Mouse (Mus musculus) cerebellum, adult 9-10 months (tissue): ENCODE measurements around the gene Jph3.

Experiments
- DNase-seq: peaks from one replicate; pipeline ENCODE4 v3.0.0; 2022

Jph3 gene

GRCm38 (mm10) chr8:121730646-121731045 lies 1.2 kb downstream of the Jph3 start:
- peak; percentile 71 for DNase-seq

GRCm38 (mm10) chr8:121731060-121731459 lies 1.6 kb downstream of the Jph3 start:
- DNase-seq: no peak

GRCm38 (mm10) chr8:121731471-121732333 lies 2.3 kb downstream of the Jph3 start:
- DNase-seq: peak; percentile 92

- no peak for DNase-seq
Observed at GRCm38 (mm10) chr8:121732334-121732665, 2.9 kb downstream of the Jph3 start.

- no peak for DNase-seq
Observed at GRCm38 (mm10) chr8:121734262-121734661, 4.8 kb downstream of the Jph3 start.

- DNase-seq: no peak
Observed at GRCm38 (mm10) chr8:121736236-121736635, 6.8 kb downstream of the Jph3 start.

GRCm38 (mm10) chr8:121740721-121741120 lies 11.3 kb downstream of the Jph3 start:
- DNase-seq: no peak

- DNase-seq: peak; percentile 92
Observed at GRCm38 (mm10) chr8:121749501-121749900, 20.1 kb downstream of the Jph3 start.

GRCm38 (mm10) chr8:121750512-121750911 lies 21.1 kb downstream of the Jph3 start:
- DNase-seq: peak; percentile 76

GRCm38 (mm10) chr8:121751407-121751806 lies 22.0 kb downstream of the Jph3 start:
- peak; percentile 74 for DNase-seq

GRCm38 (mm10) chr8:121758470-121758869 lies 29.0 kb downstream of the Jph3 start:
- DNase-seq: no peak

- DNase-seq: peak; percentile 63
Observed at GRCm38 (mm10) chr8:121760484-121760883, 31.1 kb downstream of the Jph3 start.

GRCm38 (mm10) chr8:121761480-121761879 lies 32.1 kb downstream of the Jph3 start:
- DNase-seq: no peak

- DNase-seq: no peak
Observed at GRCm38 (mm10) chr8:121762999-121763699, 33.7 kb downstream of the Jph3 start.

- DNase-seq: no peak
Observed at GRCm38 (mm10) chr8:121763700-121764013, 34.2 kb downstream of the Jph3 start.

GRCm38 (mm10) chr8:121765594-121766138 lies 36.2 kb downstream of the Jph3 start:
- no peak for DNase-seq

- no peak for DNase-seq
Observed at GRCm38 (mm10) chr8:121769095-121769494, 39.7 kb downstream of the Jph3 start.

GRCm38 (mm10) chr8:121769621-121770020 lies 40.2 kb downstream of the Jph3 start:
- peak; percentile 79 for DNase-seq

GRCm38 (mm10) chr8:121770845-121771752 lies 41.7 kb downstream of the Jph3 start:
- DNase-seq: no peak

- no peak for DNase-seq
Observed at GRCm38 (mm10) chr8:121773876-121774275, 44.5 kb downstream of the Jph3 start.

GRCm38 (mm10) chr8:121782493-121782892 lies 53.1 kb downstream of the Jph3 start:
- no peak for DNase-seq

GRCm38 (mm10) chr8:121786542-121786941 lies 57.1 kb downstream of the Jph3 start:
- no peak for DNase-seq

- DNase-seq: no peak
Observed at GRCm38 (mm10) chr8:121788786-121789185, 59.4 kb downstream of the Jph3 start.
